Mouse (Mus musculus): ENCODE results near the gene Mrpl43. TPM values are rescaled to one million over a fixed set of nuclear protein-coding genes. Genes with fewer than 3 reads are reported as not detected.

Gene Mrpl43
- polyA plus RNA-seq (2017; shearing (Covaris generic)), result 38.0 TPM

DNA sequence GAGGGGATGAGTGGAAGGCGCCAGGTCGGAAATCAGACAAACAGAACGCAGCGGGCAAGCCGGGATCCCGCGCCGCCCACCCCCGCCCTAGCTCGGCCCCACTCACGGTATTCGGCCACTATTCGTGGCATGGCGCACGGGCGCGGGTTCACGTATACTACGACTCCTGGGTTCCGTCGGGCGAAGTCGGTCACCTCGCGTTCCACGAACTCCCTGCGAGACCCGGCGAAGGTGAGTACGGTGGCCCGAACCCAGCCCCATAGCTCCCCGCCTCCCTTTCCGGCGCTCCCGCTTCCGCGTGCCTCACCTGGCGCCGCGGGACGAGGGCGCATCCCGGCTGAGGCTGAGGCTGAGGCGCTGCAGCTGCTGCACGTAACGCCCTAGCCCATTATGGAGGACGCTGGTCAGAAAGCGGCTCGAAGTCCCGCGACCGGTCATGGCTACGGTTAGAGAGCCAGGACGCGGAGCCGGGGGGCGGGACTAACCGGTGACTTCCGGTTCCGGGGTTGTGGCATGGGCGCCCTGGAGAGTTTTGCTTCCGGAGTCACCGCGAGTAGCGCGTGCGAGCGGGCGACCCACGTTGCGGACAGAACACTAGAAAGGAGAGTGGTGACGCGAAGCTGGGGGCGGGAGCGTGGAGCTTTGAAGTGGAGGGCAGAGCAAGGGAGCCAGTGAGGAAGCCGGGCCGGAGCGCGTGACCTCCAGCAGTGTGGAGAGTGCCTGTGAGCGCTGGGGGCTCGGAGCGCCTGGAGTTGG is at the start of gene Mrpl43:
Mrpl43 (minus strand) TSS at position 486 of the 756 bp plus-strand sequence.

DNA sequence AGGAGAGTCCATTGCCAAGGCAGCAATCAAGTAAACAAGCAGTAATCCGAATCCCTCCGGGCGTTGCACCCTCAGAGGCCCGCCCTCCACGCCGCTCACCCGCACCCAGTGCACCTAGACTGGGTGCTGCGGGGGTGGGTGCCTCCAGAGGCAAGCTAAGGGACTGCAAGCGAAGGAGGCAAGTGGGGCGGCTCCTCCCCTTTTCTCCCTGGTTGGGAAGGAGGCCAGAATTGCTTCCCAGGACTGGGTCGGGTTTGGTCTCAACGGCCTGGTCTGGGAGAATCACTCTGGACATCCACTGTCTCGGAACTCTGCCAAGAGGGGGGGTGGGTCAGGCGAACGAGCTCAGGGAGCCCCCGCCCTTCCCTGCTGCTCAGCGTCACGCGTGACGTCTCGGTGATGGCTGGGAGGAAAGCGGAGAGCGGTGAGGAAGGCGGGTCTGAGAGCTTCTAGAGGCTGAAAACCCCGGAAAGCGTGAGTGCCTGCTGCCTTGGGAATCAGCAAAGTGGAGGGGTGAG is 41.2 kb upstream of the Mrpl43 start, which contains the start of gene Sfxn3:
Sfxn3 (plus strand) TSS at position 87 of the 518 bp plus-strand sequence.

DNA sequence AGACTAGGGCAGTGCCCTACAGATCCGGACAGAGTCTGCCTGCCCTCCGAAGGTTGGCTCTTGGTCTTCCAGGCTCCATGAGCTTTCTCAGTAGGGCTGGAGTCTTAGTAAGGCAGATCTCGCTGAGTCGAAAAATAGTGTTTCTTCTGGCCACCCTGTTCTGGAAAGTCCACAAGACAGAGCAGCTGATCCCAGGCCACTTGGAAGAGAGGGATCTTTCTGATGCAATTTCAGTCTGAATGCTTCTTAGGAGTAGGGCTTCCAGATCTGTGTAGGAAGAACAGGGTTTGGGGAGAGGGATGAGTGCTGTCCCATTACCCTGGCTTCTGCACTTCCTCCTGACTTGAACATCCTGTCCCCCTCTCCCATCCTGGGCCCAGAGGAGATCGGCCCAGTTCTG is 39.4 kb upstream of the Mrpl43 start, which contains the start of gene Pdzd7:
Pdzd7 (minus strand) TSS at position 67 of the 400 bp plus-strand sequence.

DNA sequence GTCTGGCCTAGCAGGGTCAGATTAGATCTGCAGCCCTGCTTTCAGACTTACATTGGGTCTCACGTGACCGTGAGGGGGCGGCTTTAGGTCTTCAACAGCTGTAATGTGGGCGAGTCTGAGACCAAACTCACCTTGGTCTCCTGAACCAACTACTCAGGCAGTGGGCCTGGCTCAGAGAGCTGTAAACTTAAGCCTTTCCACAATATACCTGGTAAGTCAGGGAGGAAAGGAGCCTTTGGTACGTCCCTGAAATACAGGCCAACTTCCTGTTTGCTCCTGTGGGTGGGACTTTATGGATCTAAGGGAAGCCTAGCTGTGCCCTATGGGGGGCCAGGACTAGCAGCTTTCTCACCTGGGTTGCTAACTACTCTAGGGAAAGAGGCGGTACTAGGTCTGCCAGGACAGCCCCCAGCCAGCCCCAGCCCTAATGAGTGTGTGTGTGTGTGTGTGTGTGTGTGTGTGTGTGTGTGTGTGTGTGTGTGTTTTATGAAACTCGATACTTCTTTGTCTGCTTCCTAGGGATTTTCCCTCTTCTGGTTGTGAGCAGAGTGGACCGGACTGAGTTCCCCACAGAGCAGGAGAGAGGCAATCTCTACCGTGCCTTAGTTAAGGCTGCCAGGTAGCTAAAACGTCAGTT is 8.2 kb upstream of the Mrpl43 start, which contains the start of gene Lzts2:
Lzts2 (plus strand) TSS at position 80 of the 637 bp plus-strand sequence.

DNA sequence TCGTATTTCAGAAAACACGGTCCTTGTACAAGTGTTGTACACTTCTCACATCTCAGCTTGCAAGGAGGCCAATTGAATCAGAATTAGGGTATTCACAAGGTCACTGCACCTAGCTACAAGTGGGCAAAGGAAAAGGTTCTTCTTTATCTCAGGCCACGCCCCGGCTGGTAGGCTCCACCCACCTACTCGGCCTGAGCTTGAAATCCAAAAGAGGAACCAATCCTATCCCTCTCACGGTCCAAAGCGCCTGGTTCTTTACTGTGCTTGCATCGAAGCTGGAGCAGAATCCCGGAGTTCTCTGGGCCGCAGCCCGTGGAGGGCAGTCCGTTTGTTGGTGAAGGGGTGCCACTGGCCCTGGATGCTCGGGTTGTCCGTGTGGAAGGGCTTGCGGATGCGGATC is 798 bp downstream of the Mrpl43 start, which contains the start of gene Twnk:
Twnk (plus strand) TSS at position 220 of the 400 bp plus-strand sequence.

DNA sequence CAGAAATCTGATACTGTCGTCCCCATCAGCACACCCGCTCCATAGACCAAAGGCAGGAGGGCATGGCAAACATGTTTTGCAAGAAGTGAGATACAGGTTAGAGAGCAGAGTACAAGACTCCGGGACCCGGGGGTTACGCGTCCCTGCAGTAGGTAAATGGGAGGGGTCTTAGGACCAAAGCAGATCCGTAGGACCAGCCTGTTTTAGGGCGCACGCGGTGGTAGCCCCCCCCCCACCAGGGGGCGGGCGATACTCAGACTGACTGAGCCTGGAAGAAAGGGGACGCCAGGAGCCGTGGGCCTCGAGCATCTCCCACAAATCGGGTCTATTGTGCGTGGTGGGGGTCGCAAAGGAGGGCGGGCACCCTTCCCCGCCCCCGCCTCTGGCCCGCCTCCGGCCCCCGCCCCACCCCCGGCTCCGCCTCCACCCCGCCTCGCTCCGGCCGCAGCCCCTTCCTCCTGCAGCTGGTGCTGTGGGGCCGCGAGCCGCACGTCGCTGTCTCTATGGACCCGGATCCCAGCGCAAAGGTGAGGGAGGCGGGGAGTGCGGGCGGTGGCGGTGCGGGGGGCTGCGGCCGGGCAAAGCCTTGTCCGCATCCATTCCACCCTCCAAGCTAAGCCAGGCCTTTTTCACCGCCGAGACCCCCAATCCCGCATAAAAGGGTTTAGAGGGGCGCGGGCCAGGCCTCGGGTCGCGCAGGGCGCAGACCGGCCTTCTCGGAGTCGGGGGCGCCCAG is 17.2 kb downstream of the Mrpl43 start, which contains the start of gene Sema4g:
Sema4g (plus strand) TSS at position 271 of the 736 bp plus-strand sequence.

Other genes starting within 250 kb of the Mrpl43 start
- gene Slf2, start 75.3 kb downstream of the Mrpl43 start, polyA plus RNA-seq (2017; shearing (Covaris generic)), result 26.1 TPM
- 0.37 TPM for gene Sema4g, start 17.3 kb downstream of the Mrpl43 start, polyA plus RNA-seq (2017; shearing (Covaris generic))
- gene Twnk, start 779 bp downstream of the Mrpl43 start, polyA plus RNA-seq (2017; shearing (Covaris generic)), result 4.5 TPM
- gene Lzts2, start 8.0 kb upstream of the Mrpl43 start, polyA plus RNA-seq (2017; shearing (Covaris generic)), result 0.74 TPM
- not detected for gene Pdzd7, start 39.3 kb upstream of the Mrpl43 start, polyA plus RNA-seq (2017; shearing (Covaris generic))
- gene Sfxn3, start 41.1 kb upstream of the Mrpl43 start, polyA plus RNA-seq (2017; shearing (Covaris generic)), result 63.8 TPM
- 0.46 TPM for gene Kazald1, start 68.8 kb upstream of the Mrpl43 start, polyA plus RNA-seq (2017; shearing (Covaris generic))
- not detected for gene Tlx1, start 144.2 kb upstream of the Mrpl43 start, polyA plus RNA-seq (2017; shearing (Covaris generic))
- gene Lbx1, start 229.4 kb upstream of the Mrpl43 start, polyA plus RNA-seq (2017; shearing (Covaris generic)), result 0.21 TPM

All from effector memory CD4-positive, alpha-beta T cell, adult 7 months (primary cell).